Mouse (Mus musculus): ENCODE results near the gene Klhl10. TPM values are rescaled to one million over a fixed set of nuclear protein-coding genes. Genes with fewer than 3 reads are reported as not detected.

Gene Klhl10
- total and polyA plus RNA-seq, 3 experiments = 0.50 to 1.0 (median 0.86) TPM

DNA sequence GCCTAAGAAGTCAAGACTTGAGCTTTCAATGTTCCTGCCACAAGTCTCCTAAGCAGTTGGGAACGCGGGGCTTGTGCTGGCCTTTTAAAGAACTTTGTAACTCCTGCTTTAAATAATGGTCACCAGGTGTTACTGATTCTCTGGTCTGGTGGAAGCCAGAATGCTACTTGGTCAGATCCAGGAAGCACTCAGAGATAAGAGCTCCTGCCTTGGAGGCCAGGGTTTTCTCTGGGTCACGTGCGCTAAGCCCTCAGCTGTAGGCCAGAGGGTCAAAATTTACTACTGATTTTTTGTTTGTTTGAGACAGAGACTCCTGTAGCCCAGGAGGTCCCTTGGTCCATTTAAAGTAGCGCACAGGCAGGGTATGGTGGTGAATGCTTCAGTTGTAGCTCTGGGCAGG lies 9.7 kb upstream of the Klhl10 start:
- Histone ChIP-seq H3K36me3 (ENCODE audit: control insufficient read depth, insufficient read depth, low read length) (no peaks in the 10 kb centered on the region), H3K9ac (ENCODE audit: low read depth, low read length) (no peak overlapping the region), H3K79me2 (replicated peaks; ENCODE audit: control insufficient read depth, insufficient read depth, low read length) (no peaks in the 10 kb centered on the region)

DNA sequence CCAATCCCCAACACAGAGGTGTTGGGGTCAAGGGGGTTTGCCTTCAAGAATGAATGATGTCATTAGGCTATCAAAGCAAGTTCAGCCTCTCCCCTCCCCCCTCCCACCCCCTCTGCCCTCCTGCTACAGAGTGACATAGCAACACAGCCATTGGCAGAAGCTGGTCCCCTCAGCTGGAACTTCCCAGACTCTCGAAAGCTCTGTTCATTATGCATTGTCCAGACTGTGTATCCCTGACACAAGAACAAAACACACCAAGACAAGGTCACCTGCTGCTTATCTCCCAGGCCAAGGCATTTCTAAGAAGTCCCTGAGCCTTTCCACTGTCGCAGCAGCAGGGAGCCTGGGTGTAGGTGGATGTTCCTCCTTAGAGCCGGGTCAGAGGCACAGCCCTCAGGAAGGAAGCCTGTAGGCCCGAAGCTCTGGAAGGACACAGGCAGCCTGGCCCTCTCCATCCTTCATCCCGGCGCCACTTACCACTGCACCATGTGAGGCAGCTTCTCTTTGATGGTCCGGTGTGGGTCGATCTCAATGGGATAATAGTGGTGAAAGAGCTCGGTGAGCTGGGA lies 6.0 kb upstream of the Klhl10 start:
- Histone ChIP-seq H3K27ac (no peak overlapping the region), H3K9ac (ENCODE audit: low read depth, low read length) (no peak overlapping the region), H3K4me3 (no peak overlapping the region), H3K4me1 (ENCODE audit: control insufficient read depth, insufficient read depth, low read length) (peaks cover 2% of the 10 kb centered on the region; the same call in 1 of the 2 replicates), H3K27me3 (ENCODE audit: control insufficient read depth, insufficient read depth, low read length) (no peaks in the 10 kb centered on the region), H3K79me2 (replicated peaks; ENCODE audit: control insufficient read depth, insufficient read depth, low read length) (0 out of 2 replicates have a peak, but pooled peaks cover 2% of the 10 kb centered on the region), H3K36me3 (ENCODE audit: control insufficient read depth, insufficient read depth, low read length) (no peaks in the 10 kb centered on the region)
- intact Hi-C loops (cut with DNase I) = no loop called here
- no peak for DNase-seq
- 81% methylated on average over 9 of the region's 9 CpGs for WGBS
- no peak for TF ChIP-seq POLR2A (IDR thresholded peaks at IDR 0.05; ENCODE audit: insufficient read depth, low read depth, low read length)

More for the DNA sequence above, 9.7 kb upstream of the Klhl10 start:
- TF ChIP-seq CTCF (IDR thresholded peaks at IDR 0.05) (no peak), EP300 (IDR thresholded peaks at IDR 0.05; ENCODE audit: insufficient read depth, low read depth, low read length) (no peak), POLR2A (IDR thresholded peaks at IDR 0.05; ENCODE audit: insufficient read depth, low read depth, low read length) (no peak)
- H3K27me3 ChIP-seq (ENCODE audit: control insufficient read depth, insufficient read depth, low read length) = no peaks in the 10 kb centered on the region
- no peak for DNase-seq
- H3K4me1 ChIP-seq (ENCODE audit: control insufficient read depth, insufficient read depth, low read length) = peaks cover 3% of the 10 kb centered on the region
- intact Hi-C loops (cut with DNase I) = no loop called here
- H3K27ac ChIP-seq = no peak overlapping the region
- no peak overlapping the region for H3K4me3 ChIP-seq
- 76% methylated on average over 5 of the region's 5 CpGs for WGBS

DNA sequence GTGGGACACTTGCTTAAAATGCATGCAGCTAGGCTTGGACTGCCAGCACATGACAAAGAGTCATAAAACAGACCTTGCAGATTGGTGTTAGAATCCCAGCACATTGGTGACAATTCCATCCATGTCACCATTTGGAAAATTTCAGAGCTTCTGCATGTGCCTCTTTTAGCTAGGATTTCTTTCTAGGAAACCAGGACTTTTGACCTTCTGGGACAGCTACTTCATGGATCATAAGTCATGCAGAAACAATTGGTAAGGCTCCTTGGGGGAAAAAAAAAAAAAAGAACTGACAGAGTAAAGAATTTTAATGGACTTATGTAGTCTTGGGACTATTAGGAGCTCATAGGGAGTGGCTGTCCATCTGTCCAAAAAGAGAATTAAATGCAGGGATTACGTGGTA lies 3.8 kb upstream of the Klhl10 start:
- DNase-seq = no peak
- no peak for TF ChIP-seq POLR2A (IDR thresholded peaks at IDR 0.05; ENCODE audit: insufficient read depth, low read depth, low read length)
- TF ChIP-seq CTCF (IDR thresholded peaks at IDR 0.05) = no peak
- no peak for TF ChIP-seq EP300 (IDR thresholded peaks at IDR 0.05; ENCODE audit: insufficient read depth, low read depth, low read length)
- intact Hi-C loops (cut with DNase I) = no loop called here
- no peaks in the 10 kb centered on the region for H3K36me3 ChIP-seq (ENCODE audit: control insufficient read depth, insufficient read depth, low read length)
- H3K9ac ChIP-seq (ENCODE audit: low read depth, low read length) = no peak overlapping the region
- WGBS = 98% methylated on average over 1 of the region's 1 CpGs
- peaks cover 2% of the 10 kb centered on the region; the same call in 1 of the 2 replicates for H3K4me1 ChIP-seq (ENCODE audit: control insufficient read depth, insufficient read depth, low read length)
- H3K27me3 ChIP-seq (ENCODE audit: control insufficient read depth, insufficient read depth, low read length) = no peaks in the 10 kb centered on the region
- 0 out of 2 replicates have a peak, but pooled peaks cover 2% of the 10 kb centered on the region for H3K79me2 ChIP-seq (replicated peaks; ENCODE audit: control insufficient read depth, insufficient read depth, low read length)
- H3K27ac ChIP-seq = no peak overlapping the region
- no peak overlapping the region for H3K4me3 ChIP-seq

DNA sequence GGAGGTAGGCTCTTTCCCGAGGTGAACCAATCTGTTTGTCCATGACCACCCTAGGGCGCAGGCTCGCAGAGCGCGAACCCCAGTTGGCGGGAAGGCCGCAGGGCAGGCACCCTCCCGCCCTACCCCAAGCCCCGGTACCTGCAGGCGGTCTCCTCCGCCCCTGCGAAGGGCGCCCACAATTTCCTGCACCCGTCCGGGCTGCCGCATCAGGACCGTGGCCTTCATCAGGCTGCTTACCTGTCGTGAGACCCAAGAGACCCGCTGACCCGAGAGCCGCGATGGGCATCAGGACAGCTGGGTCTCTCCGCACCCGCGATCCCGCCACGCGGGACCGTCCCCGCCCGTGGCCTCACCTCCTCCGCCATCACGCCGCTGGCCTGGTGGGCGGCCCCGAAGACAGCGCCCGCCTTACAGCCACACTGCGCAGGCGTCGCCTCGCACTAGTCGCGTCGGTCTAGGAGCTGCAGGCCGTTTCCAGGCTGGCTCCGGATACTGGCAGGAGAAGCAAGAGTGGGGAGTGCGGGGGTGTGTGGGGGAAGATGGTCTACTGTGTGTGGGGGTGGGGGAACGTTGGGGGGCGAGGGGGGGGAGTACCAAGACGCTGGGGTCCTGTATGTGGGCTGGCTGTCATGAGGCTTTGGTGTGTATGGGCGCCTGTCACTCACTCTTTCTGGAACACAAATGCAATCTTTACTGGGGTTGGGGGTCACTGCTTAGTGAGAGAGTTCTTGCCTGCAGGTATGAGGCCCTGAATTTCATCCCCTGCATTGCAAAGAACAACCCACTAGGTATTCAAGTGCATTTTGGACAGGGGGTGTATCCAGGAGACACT lies 810 bp upstream of the Klhl10 start:
- TF ChIP-seq CTCF (IDR thresholded peaks at IDR 0.05) (no peak), POLR2A (IDR thresholded peaks at IDR 0.05; ENCODE audit: insufficient read depth, low read depth, low read length) (peak; percentile 91; the same call in 1 of the 2 replicates), EP300 (IDR thresholded peaks at IDR 0.05; ENCODE audit: insufficient read depth, low read depth, low read length) (0 out of 2 replicates have a peak, but pooled peaks have one; percentile 9)
- Histone ChIP-seq H3K27me3 (ENCODE audit: control insufficient read depth, insufficient read depth, low read length) (no peaks in the 10 kb centered on the region), H3K4me1 (ENCODE audit: control insufficient read depth, insufficient read depth, low read length) (peaks cover 2% of the 10 kb centered on the region; the same call in 1 of the 2 replicates), H3K27ac (peak overlapping the region; percentile 69), H3K4me3 (peak overlapping the region; percentile 67), H3K79me2 (replicated peaks; ENCODE audit: control insufficient read depth, insufficient read depth, low read length) (0 out of 2 replicates have a peak, but pooled peaks cover 2% of the 10 kb centered on the region), H3K36me3 (ENCODE audit: control insufficient read depth, insufficient read depth, low read length) (no peaks in the 10 kb centered on the region), H3K9ac (ENCODE audit: low read depth, low read length) (peak overlapping the region; percentile 96)
- DNase-seq = peak; percentile 91 to 92
- WGBS = 1% methylated on average over 52 of the region's 52 CpGs
- intact Hi-C loops (cut with DNase I) = loop anchor here (1.0 to 10.0 kb wide), 2 partner anchors 31 to 1744 kb away; partner anchors contain the start of genes G6pc3, Klhl11 and Lsm12

DNA sequence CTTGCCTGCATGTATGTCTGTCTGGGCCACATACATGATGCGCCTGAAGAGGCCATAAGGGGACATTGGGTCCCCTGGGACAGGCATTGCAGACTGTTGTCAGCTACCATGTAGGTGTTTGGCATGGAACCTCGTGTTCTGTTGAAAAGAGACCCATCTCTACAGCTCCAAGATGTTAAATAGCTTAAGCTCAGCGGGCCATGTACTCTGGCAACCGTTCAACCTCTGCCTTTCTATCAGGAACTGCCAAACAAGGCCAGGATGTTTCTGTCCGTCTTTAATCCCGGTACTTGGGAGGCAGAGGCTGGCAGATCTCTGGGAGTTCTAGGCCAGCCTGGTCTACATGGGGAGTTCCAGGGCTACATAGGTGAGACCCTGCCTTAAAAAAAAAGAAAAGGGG lies 908 bp downstream of the Klhl10 start:
- no peak overlapping the region for H3K27ac ChIP-seq

More for the DNA sequence above, 908 bp downstream of the Klhl10 start:
- no peaks in the 10 kb centered on the region for H3K36me3 ChIP-seq (ENCODE audit: control insufficient read depth, insufficient read depth, low read length)
- H3K4me3 ChIP-seq = no peak overlapping the region
- 66% methylated on average over 6 of the region's 6 CpGs for WGBS
- no peaks in the 10 kb centered on the region for H3K27me3 ChIP-seq (ENCODE audit: control insufficient read depth, insufficient read depth, low read length)
- TF ChIP-seq POLR2A (IDR thresholded peaks at IDR 0.05; ENCODE audit: insufficient read depth, low read depth, low read length) (no peak), EP300 (IDR thresholded peaks at IDR 0.05; ENCODE audit: insufficient read depth, low read depth, low read length) (no peak), CTCF (IDR thresholded peaks at IDR 0.05) (no peak)
- H3K4me1 ChIP-seq (ENCODE audit: control insufficient read depth, insufficient read depth, low read length) = peaks cover 2% of the 10 kb centered on the region; the same call in 1 of the 2 replicates
- H3K9ac ChIP-seq (ENCODE audit: low read depth, low read length) = no peak overlapping the region
- intact Hi-C loops (cut with DNase I) = loop anchor here (10.0 kb wide), 1 partner anchor 1742 kb away; the partner anchor contains the start of genes G6pc3 and Lsm12
- DNase-seq = no peak
- H3K79me2 ChIP-seq (replicated peaks; ENCODE audit: control insufficient read depth, insufficient read depth, low read length) = 0 out of 2 replicates have a peak, but pooled peaks cover 2% of the 10 kb centered on the region

Data from heart, adult 2 months (tissue).